Comparison of ENCODE assay signal across 26 mouse cellular contexts in the genomic region with DNA sequence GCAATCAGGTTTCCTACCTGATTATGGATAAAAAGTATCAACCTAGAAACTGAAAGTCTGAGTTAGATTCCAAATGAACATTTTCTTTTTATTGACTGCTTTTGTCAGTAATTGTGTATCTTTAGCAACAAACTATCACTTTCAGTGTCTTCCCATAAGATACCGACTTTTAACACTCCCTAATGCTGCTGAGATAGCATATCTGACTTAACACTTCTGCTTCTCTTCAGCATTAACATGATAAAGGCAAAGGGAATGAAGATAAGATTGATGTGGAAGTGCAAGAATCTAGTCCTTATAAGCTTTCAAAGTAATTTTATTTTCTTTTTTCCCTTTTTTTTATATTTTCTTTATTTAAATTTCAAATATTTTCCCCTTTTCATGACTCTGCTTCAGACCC.
"Had no signal": no experiment of that assay in that cellular context is flagged by ENCODE, and none has a peak within 500 bp of the region (broad histone marks: within the 10 kb centered on the region; RNA-seq: fewer than 3 reads in every experiment).

No protein-coding gene starts in this region.

- H3K9me3 ChIP-seq: heart, embryonic 10.5 days; heart, embryonic 12.5 days; hindbrain, embryonic 10.5 days; hindbrain, embryonic 12.5 days; intestine, embryonic 15.5 days; limb, embryonic 13.5 days; limb, embryonic 15.5 days; liver, embryonic 13.5 days had no signal

- DNase-seq: gastrocnemius, adult 2 months; gastrocnemius, postnatal 10 days; gastrocnemius, postnatal 25 days; heart, adult 18-20 months; heart, postnatal 10 days; heart, postnatal 4 days; kidney, adult 18-20 months; kidney, adult 8-10 months; kidney, postnatal 10 days; kidney, postnatal 25 days; kidney, postnatal 4 days; layer of hippocampus, adult 9-11 months; layer of hippocampus, postnatal 36 days; left cerebral cortex, postnatal 4 days; liver, embryonic 13.5 days had no signal

- H3K4me2 ChIP-seq: heart, embryonic 12.5 days; hindbrain, embryonic 12.5 days; hindbrain, embryonic 14.5 days; intestine, embryonic 15.5 days; limb, embryonic 13.5 days; limb, embryonic 15.5 days; liver, embryonic 13.5 days had no signal

- H3K36me3 ChIP-seq: heart, embryonic 10.5 days; heart, embryonic 12.5 days; hindbrain, embryonic 10.5 days; hindbrain, embryonic 12.5 days; intestine, embryonic 15.5 days; limb, embryonic 13.5 days; limb, embryonic 15.5 days; liver, embryonic 13.5 days had no signal

- H3K27ac ChIP-seq: gastrocnemius, adult 2 months; heart, embryonic 10.5 days; hindbrain, embryonic 10.5 days; hindbrain, embryonic 12.5 days; hindbrain, embryonic 14.5 days; intestine, embryonic 15.5 days; limb, embryonic 13.5 days; limb, embryonic 15.5 days; liver, embryonic 13.5 days had no signal

- H3K4me1 ChIP-seq: heart, embryonic 10.5 days; heart, embryonic 12.5 days; hindbrain, embryonic 10.5 days; hindbrain, embryonic 12.5 days; intestine, embryonic 15.5 days; limb, embryonic 13.5 days; limb, embryonic 15.5 days had no signal

- H3K9ac ChIP-seq: heart, embryonic 12.5 days; hindbrain, embryonic 12.5 days; hindbrain, embryonic 14.5 days; intestine, embryonic 15.5 days; limb, embryonic 13.5 days; limb, embryonic 15.5 days; liver, embryonic 13.5 days had no signal

- H3K4me3 ChIP-seq: gastrocnemius, adult 2 months; heart, embryonic 10.5 days; heart, embryonic 12.5 days; hindbrain, embryonic 10.5 days; hindbrain, embryonic 12.5 days; intestine, embryonic 15.5 days; limb, embryonic 13.5 days; limb, embryonic 15.5 days; liver, embryonic 13.5 days had no signal

- H3K27me3 ChIP-seq: heart, embryonic 12.5 days; hindbrain, embryonic 12.5 days; intestine, embryonic 15.5 days; limb, embryonic 13.5 days; limb, embryonic 15.5 days; liver, embryonic 13.5 days had no signal

- ATAC-seq: hindbrain, embryonic 16.5 days; inflammation-experienced regulatory T-cells, adult 6 months; intestine, embryonic 15.5 days; intestine, postnatal 0 days had no signal
